Mouse (Mus musculus) kidney, adult 2 months (tissue): ENCODE results near the gene Tom1l1. TPM values are rescaled to one million over a fixed set of nuclear protein-coding genes. Genes with fewer than 3 reads are reported as not detected.

Experiments
- DNase-seq: peaks from one replicate; pipeline ENCODE4 v3.0.0; 2021
- H3K27ac ChIP-seq: fragments of 200-500 bp; 2 replicates; pipeline ENCODE4 v1.5.1; 2012; ENCODE audit warnings: low read depth, low read length, control low read depth, inconsistent platforms; ENCODE audit not compliant: insufficient read depth
- H3K27me3 ChIP-seq: fragments of 200-500 bp; replicated peaks from 2 replicates; pipeline ENCODE4 v1.6.1; 2012; ENCODE audit warnings: mild to moderate bottlenecking, moderate library complexity, low read length, inconsistent platforms; ENCODE audit not compliant: control insufficient read depth, insufficient read depth
- H3K36me3 ChIP-seq: fragments of 200-500 bp; 2 replicates; pipeline ENCODE4 v1.6.1; 2012; ENCODE audit warnings: mild to moderate bottlenecking, moderate library complexity, low read length, inconsistent platforms; ENCODE audit not compliant: control insufficient read depth, insufficient read depth
- H3K4me1 ChIP-seq: fragments of 200-500 bp; 2 replicates; pipeline ENCODE4 v1.6.1; 2011; ENCODE audit warnings: low read length; ENCODE audit not compliant: control insufficient read depth, insufficient read depth
- H3K4me3 ChIP-seq: fragments of 200-500 bp; 2 replicates; pipeline ENCODE4 v1.5.1; 2011; ENCODE audit warnings: mild to moderate bottlenecking, low read depth, low read length, control low read depth; ENCODE audit not compliant: insufficient read depth
- CTCF ChIP-seq: fragments of 200-500 bp; conservative IDR thresholded peaks from 2 replicates; pipeline ENCODE4 v1.5.1; 2011; ENCODE audit warnings: low read depth, mild to moderate bottlenecking, control low read depth, low read length, moderate library complexity, mixed read lengths; ENCODE audit not compliant: insufficient read depth, insufficient read length
- POLR2A ChIP-seq: fragments of 200-500 bp; IDR thresholded peaks from one replicate; pipeline ENCODE4 v1.6.1; 2011; ENCODE audit warnings: low read depth, low read length, control low read depth
- WGBS: fragments of 180-500 bp; shearing (Covaris S2); methylation state at CpG from one replicate; pipeline ENCODE4 v1.1.7; 2018; 5-methylcytosine and 5-hydroxymethylcytosine counted together
- polyA plus RNA-seq: library from polyadenylated mRNA; depleted of rRNA; stranded (reverse); fragments of >200 nt; gene quantifications from 2 replicates; pipeline ENCODE4 v1.2.3, GENCODE M21; 2012

Tom1l1 gene
- polyA plus RNA-seq, 1 experiment, result 8.4 TPM

DNA sequence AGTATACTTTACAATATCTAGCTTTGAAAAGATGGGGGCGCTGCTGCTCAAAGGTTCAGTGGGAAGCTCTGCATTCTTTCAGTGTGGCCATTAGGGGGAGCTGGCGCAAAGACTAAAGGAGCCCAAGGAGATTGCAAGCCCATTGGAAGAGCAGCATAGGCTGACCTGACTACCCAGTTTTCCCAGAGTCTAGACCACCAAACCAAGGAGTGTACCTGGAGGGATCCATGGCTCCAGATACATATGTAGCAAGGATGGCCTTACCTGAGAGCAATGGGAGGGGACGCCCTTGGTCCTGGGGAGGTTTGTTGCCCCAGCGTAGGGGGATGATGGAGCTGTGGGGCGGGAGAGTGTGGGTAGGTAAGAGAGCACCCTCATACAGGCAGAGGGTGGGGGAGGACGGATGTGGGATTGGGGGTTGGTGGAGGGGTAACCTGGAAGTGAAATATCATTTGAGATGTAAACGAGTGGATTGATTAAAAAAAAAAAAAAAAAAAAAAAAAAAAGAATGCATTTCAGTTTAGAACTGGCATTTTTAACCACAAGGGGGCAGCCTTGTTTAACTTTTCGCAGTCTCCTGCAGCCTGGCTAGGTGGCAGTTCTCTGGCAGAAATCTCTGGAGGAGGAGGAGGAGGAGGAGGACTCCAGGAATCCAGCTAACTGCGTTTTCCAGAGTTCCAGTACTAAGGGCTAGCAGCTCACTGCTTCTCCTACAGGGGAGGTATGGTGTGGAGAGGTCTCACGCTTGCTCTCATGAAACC, 9.5 kb upstream of the Tom1l1 start:
- no peak overlapping the region for H3K4me3 ChIP-seq
- peak; percentile 66 for DNase-seq
- no peaks in the 10 kb centered on the region for H3K4me1 ChIP-seq
- no peaks in the 10 kb centered on the region for H3K36me3 ChIP-seq
- TF ChIP-seq CTCF, result peak; percentile 70
- no peak for TF ChIP-seq POLR2A
- 21% methylated on average over 10 of the region's 10 CpGs for WGBS
- no peak overlapping the region for H3K27ac ChIP-seq
- no peaks in the 10 kb centered on the region for H3K27me3 ChIP-seq

DNA sequence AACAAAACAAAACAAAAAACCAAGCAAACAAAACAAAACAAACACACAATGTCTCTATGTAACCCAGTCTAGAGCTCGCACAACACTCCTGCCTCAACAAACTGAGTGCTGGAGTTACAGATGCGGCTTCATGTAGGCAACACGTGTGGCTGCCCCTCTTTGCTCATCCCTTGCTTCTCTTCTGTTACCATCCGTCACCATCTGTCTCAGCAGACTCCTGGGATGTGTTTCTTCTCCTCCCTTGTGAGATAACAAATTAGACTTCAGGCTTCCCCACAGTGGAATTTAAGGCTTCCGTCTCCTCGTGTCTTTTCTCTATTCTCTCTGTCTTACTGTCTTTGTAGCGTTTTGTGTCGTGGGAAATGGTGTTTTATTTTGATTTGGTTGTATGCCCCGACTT, 7.6 kb upstream of the Tom1l1 start:
- TF ChIP-seq POLR2A (no peak), CTCF (no peak)
- DNase-seq, result no peak
- Histone ChIP-seq H3K4me3 (no peak overlapping the region), H3K27me3 (no peaks in the 10 kb centered on the region), H3K27ac (no peak overlapping the region), H3K36me3 (no peaks in the 10 kb centered on the region), H3K4me1 (no peaks in the 10 kb centered on the region)
- WGBS, result 58% methylated on average over 9 of the region's 9 CpGs

DNA sequence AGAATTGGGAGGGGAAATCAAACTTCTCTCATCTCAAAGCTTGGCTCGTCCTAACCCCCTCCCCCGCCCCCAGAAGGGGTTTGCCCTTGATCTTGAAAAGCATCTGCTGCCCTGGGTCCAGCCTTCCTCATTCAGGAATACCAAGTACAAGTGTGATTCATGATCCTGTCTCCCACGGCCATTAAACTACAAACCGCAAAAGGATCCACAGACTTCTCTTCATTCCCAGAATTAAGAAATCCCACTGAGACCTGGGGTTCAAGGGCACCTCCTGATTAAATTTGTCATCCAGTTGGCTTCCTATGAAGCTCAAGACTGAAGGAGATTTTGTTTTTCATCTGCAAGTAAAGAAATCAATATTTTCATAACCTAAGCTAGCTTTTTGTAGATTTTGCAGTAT, 6.0 kb upstream of the Tom1l1 start:
- Histone ChIP-seq H3K36me3 (no peaks in the 10 kb centered on the region), H3K27ac (no peak overlapping the region), H3K4me3 (no peak overlapping the region), H3K4me1 (no peaks in the 10 kb centered on the region), H3K27me3 (no peaks in the 10 kb centered on the region)
- DNase-seq, result no peak
- 25% methylated on average over 4 of the region's 4 CpGs for WGBS
- TF ChIP-seq CTCF, result no peak
- no peak for TF ChIP-seq POLR2A

DNA sequence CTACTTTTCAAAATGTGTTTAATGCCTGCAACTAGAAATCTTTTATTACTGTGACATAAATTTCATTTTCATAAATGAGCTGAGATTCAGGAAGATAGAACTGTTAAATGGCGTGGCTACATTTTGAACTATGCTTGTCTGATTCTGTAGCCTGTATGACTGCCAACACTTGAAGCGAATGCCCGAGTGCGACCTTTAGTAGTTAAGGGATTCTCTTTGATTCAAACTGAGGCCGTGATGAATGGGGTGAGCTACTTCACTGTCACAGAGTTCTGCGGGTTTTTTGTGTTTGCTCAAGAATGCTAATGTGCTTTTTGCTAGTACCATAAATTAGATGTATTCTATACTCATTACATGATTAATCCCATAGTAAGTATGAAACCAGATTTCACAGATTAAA, 2.2 kb upstream of the Tom1l1 start:
- H3K4me1 ChIP-seq, result 0 out of 2 replicates have a peak, but pooled peaks cover 2% of the 10 kb centered on the region
- 70% methylated on average over 6 of the region's 6 CpGs for WGBS
- H3K27ac ChIP-seq, result no peak overlapping the region
- no peak for DNase-seq
- H3K27me3 ChIP-seq, result no peaks in the 10 kb centered on the region
- no peaks in the 10 kb centered on the region for H3K36me3 ChIP-seq
- no peak overlapping the region for H3K4me3 ChIP-seq
- TF ChIP-seq CTCF (no peak), POLR2A (no peak)

DNA sequence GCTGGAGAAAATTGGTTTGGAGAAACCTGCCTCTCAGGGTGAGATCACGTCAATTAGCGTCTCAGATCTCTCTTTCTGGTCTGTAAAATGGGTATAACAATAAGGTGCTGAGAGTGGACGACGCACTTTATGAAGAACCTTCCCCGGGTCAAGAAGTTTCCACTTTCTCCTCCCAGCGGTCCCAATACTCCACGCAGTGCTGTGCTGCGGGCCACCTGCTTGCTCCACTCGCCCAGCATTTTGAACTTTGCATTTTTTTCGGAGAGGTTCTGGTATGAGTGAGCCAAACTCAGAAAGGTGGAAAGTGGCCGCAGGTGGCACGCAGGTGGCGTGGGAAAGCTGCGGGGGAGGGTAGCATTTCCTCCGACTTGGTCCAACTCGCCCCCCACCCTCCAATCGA, 1.1 kb downstream of the Tom1l1 start:
- no peaks in the 10 kb centered on the region for H3K36me3 ChIP-seq
- TF ChIP-seq POLR2A (no peak), CTCF (no peak)
- 2% methylated on average over 17 of the region's 17 CpGs for WGBS
- H3K4me3 ChIP-seq, result peak overlapping the region; percentile 74
- H3K27ac ChIP-seq, result no peak overlapping the region
- 0 out of 2 replicates have a peak, but pooled peaks cover 2% of the 10 kb centered on the region for H3K4me1 ChIP-seq
- H3K27me3 ChIP-seq, result no peaks in the 10 kb centered on the region
- no peak for DNase-seq

DNA sequence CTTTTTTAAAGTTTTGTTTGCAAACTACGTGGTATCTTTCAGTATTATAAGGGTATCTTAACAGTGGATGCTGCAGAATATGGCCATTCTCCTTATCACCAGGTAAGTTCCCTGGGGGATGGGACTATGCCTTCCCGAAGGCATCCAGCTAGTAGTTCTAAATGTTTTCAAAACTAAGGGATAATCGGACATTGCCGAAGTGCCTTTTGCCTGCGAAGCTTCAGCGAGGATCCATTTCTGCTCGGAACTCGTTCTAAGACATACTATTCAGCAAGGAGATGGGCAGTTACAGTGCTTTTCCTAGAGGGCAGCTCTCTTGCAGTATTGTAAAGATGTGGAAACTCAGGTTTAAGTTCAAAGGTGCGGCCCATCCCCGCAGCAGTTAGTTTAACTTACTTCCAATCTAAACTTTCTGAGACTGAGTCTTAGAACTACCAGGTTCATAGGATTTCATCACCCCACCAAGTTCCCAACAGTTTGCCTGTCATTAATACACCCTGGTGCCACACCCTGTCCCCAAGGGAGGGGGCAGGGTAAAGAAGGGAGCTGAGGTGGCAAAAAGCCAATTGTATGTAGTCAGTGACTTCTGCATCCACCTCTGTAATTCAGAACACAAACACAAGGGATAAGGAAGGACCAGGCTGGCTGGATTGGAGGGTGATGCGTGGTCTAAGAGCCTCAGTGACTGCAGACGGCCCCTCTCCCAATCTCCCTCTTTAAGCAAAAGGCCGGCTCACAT, 1.7 kb downstream of the Tom1l1 start:
- Histone ChIP-seq H3K27me3 (no peaks in the 10 kb centered on the region), H3K27ac (no peak overlapping the region), H3K36me3 (no peaks in the 10 kb centered on the region), H3K4me1 (0 out of 2 replicates have a peak, but pooled peaks cover 2% of the 10 kb centered on the region), H3K4me3 (peak overlapping the region; percentile 74)
- TF ChIP-seq CTCF (no peak), POLR2A (no peak)
- DNase-seq, result peak; percentile 2
- 74% methylated on average over 13 of the region's 13 CpGs for WGBS

DNA sequence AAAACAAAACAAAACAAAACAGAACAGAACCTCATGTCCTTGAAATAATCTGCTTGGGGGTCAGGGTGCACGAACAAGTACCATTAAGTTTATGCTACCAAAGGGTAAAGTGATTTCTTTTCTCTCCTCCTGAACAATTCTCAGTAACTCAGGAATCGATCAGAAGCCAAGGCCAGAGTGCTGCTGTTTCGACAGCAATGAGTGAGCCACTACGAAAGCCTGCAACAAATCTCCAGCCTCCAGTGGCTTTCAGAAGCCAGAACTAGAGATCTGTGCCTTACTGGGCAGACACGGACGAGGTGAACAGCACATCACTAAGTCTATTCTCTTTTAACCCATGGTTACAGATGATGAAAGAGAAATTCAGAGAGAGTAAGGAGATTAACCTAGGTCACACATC, 3.0 kb downstream of the Tom1l1 start:
- no peak overlapping the region for H3K27ac ChIP-seq
- H3K4me1 ChIP-seq, result 0 out of 2 replicates have a peak, but pooled peaks cover 2% of the 10 kb centered on the region
- H3K36me3 ChIP-seq, result no peaks in the 10 kb centered on the region
- no peak overlapping the region for H3K4me3 ChIP-seq
- 72% methylated on average over 6 of the region's 6 CpGs for WGBS
- TF ChIP-seq POLR2A (no peak), CTCF (no peak)
- no peaks in the 10 kb centered on the region for H3K27me3 ChIP-seq
- no peak for DNase-seq
